Mouse (Mus musculus): ENCODE results near the gene Cyp4f18. TPM values are rescaled to one million over a fixed set of nuclear protein-coding genes. Genes with fewer than 3 reads are reported as not detected.
"Not testable (repeated sequence)": the region's sequence is repeated elsewhere in the genome, so short reads cannot be mapped to it uniquely, and the experiment has no call there.

The Cyp4f18 gene
- polyA plus RNA-seq, 1 experiment, result 3.3 TPM

DNA sequence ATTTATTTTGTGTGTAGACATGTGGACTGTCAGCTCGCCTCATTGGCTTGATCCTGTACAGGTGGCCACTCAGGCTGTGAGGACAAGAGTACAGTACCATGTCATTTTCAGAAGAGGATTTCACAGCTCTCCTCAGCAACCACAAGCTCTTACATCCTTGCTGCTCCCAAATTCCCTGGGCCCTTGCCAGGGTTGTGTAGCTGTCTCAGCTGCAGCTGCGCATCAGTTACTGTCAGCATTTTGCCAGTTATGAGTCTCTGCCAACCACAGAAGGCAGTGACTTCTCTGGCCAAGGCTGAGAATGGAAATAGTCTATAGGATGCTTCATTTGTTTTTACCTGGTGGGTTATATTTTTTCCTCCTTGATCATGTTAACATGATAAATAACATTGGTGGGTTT lies 8.7 kb upstream of the Cyp4f18 start:
- H3K27ac ChIP-seq (ENCODE audit: insufficient read depth, low read depth, low read length), result no peak overlapping the region
- H3K4me1 ChIP-seq (ENCODE audit: control insufficient read depth, insufficient read depth, low read length), result no peaks in the 10 kb centered on the region
- no peaks in the 10 kb centered on the region for H3K36me3 ChIP-seq (ENCODE audit: control insufficient read depth, insufficient read depth, low read length)
- WGBS, result 73% methylated on average over 2 of the region's 2 CpGs
- no peak overlapping the region for H3K4me3 ChIP-seq (ENCODE audit: insufficient read depth, low read depth, low read length)
- TF ChIP-seq CTCF (conservative IDR thresholded peaks at IDR 0.05; ENCODE audit: insufficient read depth, insufficient read length, low read depth, low read length), result no peak
- no peak for TF ChIP-seq POLR2A (IDR thresholded peaks at IDR 0.05; ENCODE audit: low read depth, low read length)
- no peaks in the 10 kb centered on the region for H3K27me3 ChIP-seq (replicated peaks; ENCODE audit: control insufficient read depth, insufficient read depth, low read length)
- DNase-seq, result no peak

DNA sequence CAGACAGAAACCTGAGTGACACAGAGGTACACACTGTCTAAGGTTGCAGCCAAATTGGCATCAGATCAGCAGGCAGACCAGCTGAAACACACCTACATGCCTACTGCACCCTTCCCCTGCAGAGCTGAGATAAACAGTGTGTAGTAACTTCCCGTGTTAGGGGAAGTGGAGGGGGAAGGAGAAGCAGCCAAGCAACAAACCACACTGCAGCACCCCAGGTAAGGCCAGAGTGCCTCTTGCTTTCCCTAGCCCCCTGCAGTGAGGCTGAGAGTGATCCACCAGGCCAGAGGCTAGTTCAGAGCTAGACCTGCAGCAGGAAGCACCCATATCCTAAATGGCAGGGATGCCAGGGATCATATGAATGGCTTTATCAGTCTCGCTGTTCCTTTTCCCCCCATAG lies 7.9 kb upstream of the Cyp4f18 start:
- not testable (repeated sequence) for DNase-seq; H3K36me3 ChIP-seq (ENCODE audit: control insufficient read depth, insufficient read depth, low read length); H3K27me3 ChIP-seq (replicated peaks; ENCODE audit: control insufficient read depth, insufficient read depth, low read length); H3K4me3 ChIP-seq (ENCODE audit: insufficient read depth, low read depth, low read length); H3K27ac ChIP-seq (ENCODE audit: insufficient read depth, low read depth, low read length); H3K4me1 ChIP-seq (ENCODE audit: control insufficient read depth, insufficient read depth, low read length)
- WGBS, result 59% methylated on average over 2 of the region's 2 CpGs

DNA sequence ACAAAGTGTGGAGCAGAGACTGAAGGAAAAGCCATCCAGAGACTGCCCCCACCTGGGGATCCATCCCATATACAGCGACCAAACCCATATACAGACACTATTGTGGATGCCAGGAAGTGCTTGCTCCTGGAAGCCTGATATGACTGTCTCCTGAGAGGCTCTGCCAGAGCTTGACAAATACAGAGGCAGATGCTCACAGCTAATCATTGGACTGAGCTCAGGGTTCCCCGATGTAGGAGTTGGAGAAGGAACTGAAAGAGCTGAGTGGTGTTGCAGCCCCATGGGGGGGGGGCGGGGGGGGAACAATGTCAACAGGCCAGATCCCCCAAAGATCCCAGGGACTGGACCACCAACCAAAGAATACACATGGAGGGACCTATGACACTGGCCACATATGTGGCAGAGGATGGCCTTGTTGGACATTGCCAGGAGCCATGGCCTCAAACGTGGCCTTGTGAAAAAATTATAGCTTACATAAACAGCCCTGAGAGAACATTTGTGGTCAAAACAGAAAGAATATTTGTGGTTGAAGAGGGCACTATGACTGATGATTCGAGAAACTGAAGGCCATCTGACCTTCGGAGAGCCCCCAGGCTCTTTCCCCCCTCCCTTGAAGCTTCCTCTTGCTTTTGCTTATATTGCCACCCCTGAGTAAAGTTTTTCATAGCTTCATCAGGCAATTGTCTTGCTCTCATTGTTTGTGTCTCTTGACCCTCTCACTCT lies 4.2 kb upstream of the Cyp4f18 start:
- 70% methylated on average over 6 of the region's 6 CpGs for WGBS
- H3K36me3 ChIP-seq (ENCODE audit: control insufficient read depth, insufficient read depth, low read length); H3K27me3 ChIP-seq (replicated peaks; ENCODE audit: control insufficient read depth, insufficient read depth, low read length); H3K4me3 ChIP-seq (ENCODE audit: insufficient read depth, low read depth, low read length); H3K4me1 ChIP-seq (ENCODE audit: control insufficient read depth, insufficient read depth, low read length); H3K27ac ChIP-seq (ENCODE audit: insufficient read depth, low read depth, low read length): not testable (repeated sequence)
- peak; percentile 17 for DNase-seq

DNA sequence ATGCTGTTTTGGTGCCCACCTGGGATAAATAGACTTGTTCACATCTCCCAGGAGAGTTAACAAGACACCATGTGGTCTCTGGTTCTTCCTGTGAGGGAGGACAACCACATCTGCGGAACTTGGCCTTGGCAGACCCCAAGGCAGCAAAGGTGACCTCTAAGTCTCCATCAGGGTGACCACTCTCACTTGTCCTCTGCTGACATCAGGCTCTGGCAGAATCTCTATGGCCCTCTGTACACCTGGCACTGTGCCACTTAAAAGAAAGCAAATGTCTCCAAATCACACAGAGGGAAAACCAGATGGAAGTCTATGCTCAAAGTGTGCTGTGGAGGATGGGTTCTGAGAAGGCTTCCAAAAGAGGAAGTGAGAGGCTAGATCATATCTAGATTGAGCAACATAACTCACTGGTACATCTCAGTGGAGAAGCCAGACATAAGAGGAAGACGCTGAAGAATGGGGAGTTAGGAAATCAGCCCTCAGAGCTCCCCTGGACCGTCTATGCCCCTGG lies 1.2 kb downstream of the Cyp4f18 start:
- WGBS, result 52% methylated on average over 3 of the region's 3 CpGs
- Histone ChIP-seq H3K27me3 (replicated peaks; ENCODE audit: control insufficient read depth, insufficient read depth, low read length) (no peaks in the 10 kb centered on the region), H3K27ac (ENCODE audit: insufficient read depth, low read depth, low read length) (no peak overlapping the region), H3K4me1 (ENCODE audit: control insufficient read depth, insufficient read depth, low read length) (no peaks in the 10 kb centered on the region), H3K4me3 (ENCODE audit: insufficient read depth, low read depth, low read length) (no peak overlapping the region), H3K36me3 (ENCODE audit: control insufficient read depth, insufficient read depth, low read length) (no peaks in the 10 kb centered on the region)
- no peak for TF ChIP-seq CTCF (conservative IDR thresholded peaks at IDR 0.05; ENCODE audit: insufficient read depth, insufficient read length, low read depth, low read length)
- no peak for TF ChIP-seq POLR2A (IDR thresholded peaks at IDR 0.05; ENCODE audit: low read depth, low read length)
- peak; percentile 34 for DNase-seq

DNA sequence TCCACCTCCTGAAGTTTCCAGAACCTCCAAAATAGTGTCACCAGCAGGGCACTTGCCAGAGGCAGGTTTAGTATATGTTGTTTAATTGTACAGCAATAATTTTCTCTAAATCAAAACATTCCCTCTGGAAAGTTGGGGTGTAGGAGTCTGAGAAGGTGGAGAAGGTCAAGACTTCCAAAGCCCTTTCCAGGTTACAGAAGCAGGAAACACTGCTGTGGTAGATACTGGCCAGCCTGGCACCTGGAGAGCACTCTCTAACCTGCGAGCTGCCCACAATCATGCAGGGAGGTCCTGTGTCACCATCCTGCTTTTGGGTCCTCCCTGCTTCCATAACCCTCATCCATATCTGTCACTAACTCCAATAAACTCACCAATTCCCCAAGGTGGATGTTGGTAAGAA lies 2.7 kb downstream of the Cyp4f18 start:
- Histone ChIP-seq H3K36me3 (ENCODE audit: control insufficient read depth, insufficient read depth, low read length) (no peaks in the 10 kb centered on the region), H3K27me3 (replicated peaks; ENCODE audit: control insufficient read depth, insufficient read depth, low read length) (no peaks in the 10 kb centered on the region), H3K4me3 (ENCODE audit: insufficient read depth, low read depth, low read length) (no peak overlapping the region), H3K27ac (ENCODE audit: insufficient read depth, low read depth, low read length) (no peak overlapping the region), H3K4me1 (ENCODE audit: control insufficient read depth, insufficient read depth, low read length) (no peaks in the 10 kb centered on the region)
- TF ChIP-seq POLR2A (IDR thresholded peaks at IDR 0.05; ENCODE audit: low read depth, low read length) (no peak), CTCF (conservative IDR thresholded peaks at IDR 0.05; ENCODE audit: insufficient read depth, insufficient read length, low read depth, low read length) (no peak)
- no peak for DNase-seq
- 77% methylated on average over 1 of the region's 1 CpGs for whole genome bisulfite sequencing

DNA sequence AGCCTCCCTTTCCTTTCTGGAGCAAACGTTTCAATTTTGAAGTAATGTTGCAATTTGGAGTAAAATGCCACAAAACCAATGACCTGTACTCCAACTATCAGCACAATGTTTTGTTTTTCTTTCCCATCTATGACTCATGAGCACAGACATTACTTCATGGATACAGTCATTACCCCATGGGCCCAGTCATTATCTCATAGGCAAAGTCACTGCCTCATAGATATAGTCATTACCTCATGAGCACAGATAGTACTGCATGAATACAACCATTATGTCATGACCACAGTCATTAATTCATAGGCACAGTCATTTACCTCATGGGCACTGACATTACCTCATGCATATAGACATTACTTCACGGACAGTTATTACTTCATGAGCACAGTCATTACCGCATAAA lies 3.5 kb downstream of the Cyp4f18 start:
- no peaks in the 10 kb centered on the region for H3K36me3 ChIP-seq (ENCODE audit: control insufficient read depth, insufficient read depth, low read length)
- H3K27me3 ChIP-seq (replicated peaks; ENCODE audit: control insufficient read depth, insufficient read depth, low read length), result no peaks in the 10 kb centered on the region
- no peak overlapping the region for H3K4me3 ChIP-seq (ENCODE audit: insufficient read depth, low read depth, low read length)
- H3K27ac ChIP-seq (ENCODE audit: insufficient read depth, low read depth, low read length), result no peak overlapping the region
- TF ChIP-seq POLR2A (IDR thresholded peaks at IDR 0.05; ENCODE audit: low read depth, low read length), result no peak
- no peak for TF ChIP-seq CTCF (conservative IDR thresholded peaks at IDR 0.05; ENCODE audit: insufficient read depth, insufficient read length, low read depth, low read length)
- H3K4me1 ChIP-seq (ENCODE audit: control insufficient read depth, insufficient read depth, low read length), result no peaks in the 10 kb centered on the region
- DNase-seq, result no peak
- 75% methylated on average over 3 of the region's 3 CpGs for whole genome bisulfite sequencing

DNA sequence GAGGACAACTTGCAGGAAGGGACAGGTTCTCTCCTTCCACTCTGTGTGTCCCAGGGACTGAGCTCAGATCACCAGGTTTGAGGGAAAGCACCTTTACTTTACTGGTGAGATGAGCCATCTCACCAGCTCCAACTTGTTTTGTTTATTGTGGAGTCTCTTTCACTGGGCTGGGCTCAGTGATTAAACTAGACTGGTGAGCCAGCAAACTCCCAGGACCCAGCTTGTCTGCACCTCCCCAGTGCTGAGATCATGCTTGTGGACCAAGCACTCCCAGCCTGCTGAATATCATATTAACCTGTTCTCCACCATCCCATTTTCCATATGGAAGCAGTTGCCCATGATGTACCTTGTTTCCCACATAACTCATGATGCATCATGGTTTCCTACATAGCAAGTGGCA lies 6.5 kb downstream of the Cyp4f18 start:
- no peaks in the 10 kb centered on the region for H3K4me1 ChIP-seq (ENCODE audit: control insufficient read depth, insufficient read depth, low read length)
- no peaks in the 10 kb centered on the region for H3K36me3 ChIP-seq (ENCODE audit: control insufficient read depth, insufficient read depth, low read length)
- no peak overlapping the region for H3K27ac ChIP-seq (ENCODE audit: insufficient read depth, low read depth, low read length)
- DNase-seq, result no peak
- TF ChIP-seq POLR2A (IDR thresholded peaks at IDR 0.05; ENCODE audit: low read depth, low read length) (no peak), CTCF (conservative IDR thresholded peaks at IDR 0.05; ENCODE audit: insufficient read depth, insufficient read length, low read depth, low read length) (no peak)
- no peaks in the 10 kb centered on the region for H3K27me3 ChIP-seq (replicated peaks; ENCODE audit: control insufficient read depth, insufficient read depth, low read length)
- no peak overlapping the region for H3K4me3 ChIP-seq (ENCODE audit: insufficient read depth, low read depth, low read length)

DNA sequence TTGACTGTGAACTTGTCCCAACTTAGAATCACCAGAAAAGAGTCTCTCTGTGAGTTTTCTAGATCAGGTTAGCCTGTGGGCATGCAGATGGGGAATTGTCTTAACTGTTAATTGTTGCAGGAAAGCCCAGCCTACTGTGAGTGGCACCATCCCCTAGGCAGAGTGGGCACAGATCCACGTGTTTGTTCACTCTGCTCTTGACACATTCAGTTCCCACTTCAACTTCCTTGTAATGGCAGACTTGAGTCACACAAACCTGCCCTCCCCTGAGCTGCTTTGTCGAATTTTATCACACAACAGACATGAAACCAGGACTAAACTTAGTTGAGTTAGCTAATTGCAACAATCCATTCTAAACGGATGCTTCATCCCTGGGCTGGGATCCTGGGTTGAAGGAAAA lies 9.2 kb downstream of the Cyp4f18 start:
- Histone ChIP-seq H3K4me3 (ENCODE audit: insufficient read depth, low read depth, low read length) (no peak overlapping the region), H3K4me1 (ENCODE audit: control insufficient read depth, insufficient read depth, low read length) (no peaks in the 10 kb centered on the region), H3K27me3 (replicated peaks; ENCODE audit: control insufficient read depth, insufficient read depth, low read length) (no peaks in the 10 kb centered on the region), H3K36me3 (ENCODE audit: control insufficient read depth, insufficient read depth, low read length) (no peaks in the 10 kb centered on the region), H3K27ac (ENCODE audit: insufficient read depth, low read depth, low read length) (no peak overlapping the region)
- TF ChIP-seq CTCF (conservative IDR thresholded peaks at IDR 0.05; ENCODE audit: insufficient read depth, insufficient read length, low read depth, low read length) (no peak), POLR2A (IDR thresholded peaks at IDR 0.05; ENCODE audit: low read depth, low read length) (no peak)
- WGBS, result 58% methylated on average over 3 of the region's 3 CpGs
- DNase-seq, result no peak
